Mouse (Mus musculus) hindbrain, postnatal 0 days (tissue): Measurements from ENCODE around the gene Ttll3. TPM values are rescaled to one million over a fixed set of nuclear protein-coding genes. Genes with fewer than 3 reads are reported as not detected.

ENCODE experiments used
- ATAC-seq: fragments of 200-750 bp; cut with Nextera tagmentation; 2 replicates; pipeline ENCODE4 v1.8.0; 2017; ENCODE audit warnings: mild to moderate bottlenecking, moderate TSS enrichment, moderate library complexity
- DNase-seq: peaks from one replicate; pipeline ENCODE4 v3.0.0-alpha.2; 2015; ENCODE audit warnings: low spot score
- H3K27ac ChIP-seq: fragments of 300-500 bp; sonication (generic); 2 replicates; pipeline ENCODE4 v1.5.1; 2014; ENCODE audit warnings: mild to moderate bottlenecking
- H3K27me3 ChIP-seq: fragments of 300-500 bp; sonication (generic); 2 replicates; pipeline ENCODE4 v1.6.1; 2014; ENCODE audit warnings: low read length, mixed read lengths; ENCODE audit not compliant: insufficient read depth
- H3K36me3 ChIP-seq: fragments of 300-500 bp; sonication (generic); 2 replicates; pipeline ENCODE4 v1.6.1; 2014; ENCODE audit warnings: low read length, mixed read lengths; ENCODE audit not compliant: insufficient read depth
- H3K4me1 ChIP-seq: fragments of 300-500 bp; sonication (generic); 2 replicates; pipeline ENCODE4 v1.6.1; 2014; ENCODE audit warnings: antibody characterized with exemption, low read length, mixed read lengths; ENCODE audit not compliant: insufficient read depth
- H3K4me2 ChIP-seq: fragments of 300-500 bp; sonication (generic); 2 replicates; pipeline ENCODE4 v1.6.1; 2014; ENCODE audit warnings: low read depth, mild to moderate bottlenecking, low read length, moderate library complexity, mixed read lengths
- H3K4me3 ChIP-seq: fragments of 300-500 bp; sonication (generic); 2 replicates; pipeline ENCODE4 v1.5.1; 2014; ENCODE audit warnings: low read length
- H3K9ac ChIP-seq: fragments of 300-500 bp; sonication (generic); replicated peaks from 2 replicates; pipeline ENCODE4 v1.6.1; 2014; ENCODE audit warnings: mild to moderate bottlenecking, low read length, moderate library complexity, mixed read lengths
- H3K9me3 ChIP-seq: fragments of 300-500 bp; sonication (generic); 2 replicates; pipeline ENCODE4 v1.6.1; 2016; ENCODE audit warnings: low read length, mixed read lengths
- CTCF ChIP-seq: IDR thresholded peaks from 2 replicates; pipeline ENCODE4 v1.5.1; 2016; ENCODE audit warnings: antibody characterized with exemption, control low read depth, low read depth
- WGBS: fragments of 180-500 bp; shearing (Covaris S2); extraction: QIAGEN DNeasy Blood & Tissue Kit; methylation state at CpG from one replicate; pipeline ENCODE4 v1.1.7; 2014; 5-methylcytosine and 5-hydroxymethylcytosine counted together
- microRNA-seq, 2 experiments: library from miRNA; unstranded; fragments of <30 nt; microRNA quantifications; one replicate each; pipeline ENCODE4; 2016
- polyA plus RNA-seq: library from polyadenylated mRNA; unstranded; fragments of >200 nt; fragmentation: Nextera tagmentation; extraction: Ambion mirVana; gene quantifications from 2 replicates; pipeline ENCODE4 v1.2.1, GENCODE M21; 2015
- total RNA-seq: library from RNA; depleted of rRNA; stranded (reverse); fragments of >200 nt; gene quantifications from 2 replicates; pipeline ENCODE4 v1.2.3, GENCODE M21; 2014; rRNA removed

Ttll3 gene
- total and polyA plus RNA-seq, 2 experiments from 2014 or later = 11.6 to 11.9 TPM

DNA sequence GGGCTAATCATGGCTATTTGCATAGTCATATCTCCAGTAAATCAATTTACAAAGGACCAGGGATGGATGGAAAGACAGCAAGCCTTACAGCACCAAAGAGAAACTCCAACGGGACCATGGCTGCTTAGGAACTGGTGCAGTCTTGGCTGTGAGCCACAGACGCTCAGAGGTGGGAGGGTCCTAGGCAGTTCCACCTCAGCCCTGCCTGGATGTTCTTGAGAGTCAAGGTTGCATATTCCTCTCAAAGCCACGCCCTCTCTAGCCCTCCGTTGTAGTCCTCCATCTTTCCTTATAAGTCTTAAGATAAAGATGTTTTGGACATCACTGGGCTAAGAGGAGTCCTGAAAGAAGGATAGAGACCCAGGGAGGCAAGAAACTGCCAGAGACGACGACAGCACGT, 75.0 kb downstream of the Ttll3 start:
- WGBS = 67% methylated on average over 7 of the region's 7 CpGs
- H3K4me3 ChIP-seq = no peak overlapping the region
- H3K9ac ChIP-seq = no peak overlapping the region
- no peaks in the 10 kb centered on the region for H3K36me3 ChIP-seq
- peaks cover 4% of the 10 kb centered on the region; the same call in 1 of the 2 replicates for H3K4me1 ChIP-seq
- DNase-seq (no peak), ATAC-seq (no peak)
- TF ChIP-seq CTCF = no peak
- no peak overlapping the region for H3K27ac ChIP-seq
- no peak overlapping the region for H3K4me2 ChIP-seq
- H3K27me3 ChIP-seq = 0 out of 2 replicates have a peak, but pooled peaks cover 3% of the 10 kb centered on the region
- H3K9me3 ChIP-seq = no peaks in the 10 kb centered on the region

Small RNA genes within 50 kb of the gene (microRNA-seq; reads per million reads assigned to microRNA genes)
- 0 reads per million in 2 experiments for gene Gm24387

Other genes with a start within 250 kb of the Ttll3 start
- gene Lhfpl4, start 193.9 kb upstream of the Ttll3 start, total RNA-seq = 64.9 and 72.9 TPM in 2 replicates
- 50.9 and 56.0 TPM in 2 replicates for gene Lhfpl4, start 193.9 kb upstream of the Ttll3 start, polyA plus RNA-seq
- gene Mtmr14, start 151.4 kb upstream of the Ttll3 start, total RNA-seq = 48.9 and 49.8 TPM in 2 replicates
- gene Mtmr14, start 151.4 kb upstream of the Ttll3 start, polyA plus RNA-seq = 29.1 and 34.8 TPM in 2 replicates
- gene Cpne9, start 107.0 kb upstream of the Ttll3 start, total RNA-seq = 4.2 and 16.9 TPM in 2 replicates
- 16.1 and 18.6 TPM in 2 replicates for gene Cpne9, start 107.0 kb upstream of the Ttll3 start, polyA plus RNA-seq
- 34.4 and 34.6 TPM in 2 replicates for gene Brpf1, start 82.1 kb upstream of the Ttll3 start, total RNA-seq
- gene Brpf1, start 82.1 kb upstream of the Ttll3 start, polyA plus RNA-seq = 12.3 and 12.8 TPM in 2 replicates
- 14.6 and 17.9 TPM in 2 replicates for gene Ogg1, start 62.3 kb upstream of the Ttll3 start, total RNA-seq
- gene Ogg1, start 62.3 kb upstream of the Ttll3 start, polyA plus RNA-seq = 8.6 and 8.9 TPM in 2 replicates
- 96.5 and 105 TPM in 2 replicates for gene Camk1, start 45.3 kb upstream of the Ttll3 start, total RNA-seq
- gene Camk1, start 45.3 kb upstream of the Ttll3 start, polyA plus RNA-seq = 109 and 111 TPM in 2 replicates
- gene Tada3, start 11.4 kb upstream of the Ttll3 start, total RNA-seq = 26.2 and 33.1 TPM in 2 replicates
- gene Tada3, start 11.4 kb upstream of the Ttll3 start, polyA plus RNA-seq = 57.5 and 61.8 TPM in 2 replicates
- 178 and 195 TPM in 2 replicates for gene Arpc4, start 11.1 kb upstream of the Ttll3 start, total RNA-seq
- gene Arpc4, start 11.1 kb upstream of the Ttll3 start, polyA plus RNA-seq = 475 and 479 TPM in 2 replicates
- 20.8 and 23.6 TPM in 2 replicates for gene Rpusd3, start 30.1 kb downstream of the Ttll3 start, total RNA-seq
- gene Rpusd3, start 30.1 kb downstream of the Ttll3 start, polyA plus RNA-seq = 24.2 and 27.3 TPM in 2 replicates
- gene Cidec, start 46.5 kb downstream of the Ttll3 start, total RNA-seq = not detected in 2 replicates
- not detected in 2 replicates for gene Cidec, start 46.5 kb downstream of the Ttll3 start, polyA plus RNA-seq
- 48.6 and 57.9 TPM in 2 replicates for gene Jagn1, start 53.3 kb downstream of the Ttll3 start, total RNA-seq
- gene Jagn1, start 53.3 kb downstream of the Ttll3 start, polyA plus RNA-seq = 80.2 and 82.3 TPM in 2 replicates
- gene Il17re, start 69.2 kb downstream of the Ttll3 start, total RNA-seq = 0.10 TPM in 1 of 2 replicates, not detected in the other
- 0.48 and 0.75 TPM in 2 replicates for gene Il17re, start 69.2 kb downstream of the Ttll3 start, polyA plus RNA-seq
- gene Il17rc, start 82.2 kb downstream of the Ttll3 start, total RNA-seq = 7.3 and 9.0 TPM in 2 replicates
- 5.2 and 7.0 TPM in 2 replicates for gene Il17rc, start 82.2 kb downstream of the Ttll3 start, polyA plus RNA-seq
- 41.6 and 51.1 TPM in 2 replicates for gene Creld1, start 94.0 kb downstream of the Ttll3 start, total RNA-seq
- 60.2 and 65.0 TPM in 2 replicates for gene Creld1, start 94.0 kb downstream of the Ttll3 start, polyA plus RNA-seq
- gene Prrt3, start 112.7 kb downstream of the Ttll3 start, total RNA-seq = 40.4 and 41.7 TPM in 2 replicates
- 15.7 and 15.8 TPM in 2 replicates for gene Prrt3, start 112.7 kb downstream of the Ttll3 start, polyA plus RNA-seq
- gene Emc3, start 142.4 kb downstream of the Ttll3 start, total RNA-seq = 81.0 and 86.8 TPM in 2 replicates
- gene Emc3, start 142.4 kb downstream of the Ttll3 start, polyA plus RNA-seq = 120 and 124 TPM in 2 replicates
- 3.8 and 4.5 TPM in 2 replicates for gene Fancd2, start 142.4 kb downstream of the Ttll3 start, total RNA-seq
- 2.1 and 2.7 TPM in 2 replicates for gene Fancd2, start 142.4 kb downstream of the Ttll3 start, polyA plus RNA-seq
- 0.54 TPM in 1 of 2 replicates, not detected in the other for gene Fancd2os, start 211.5 kb downstream of the Ttll3 start, total RNA-seq
- gene Fancd2os, start 211.5 kb downstream of the Ttll3 start, polyA plus RNA-seq = not detected in 2 replicates
- gene Brk1, start 215.5 kb downstream of the Ttll3 start, total RNA-seq = 179 and 211 TPM in 2 replicates
- gene Brk1, start 215.5 kb downstream of the Ttll3 start, polyA plus RNA-seq = 295 TPM in 2 replicates
- gene Vhl, start 234.7 kb downstream of the Ttll3 start, total RNA-seq = 95.7 and 95.9 TPM in 2 replicates
- 65.4 and 66.8 TPM in 2 replicates for gene Vhl, start 234.7 kb downstream of the Ttll3 start, polyA plus RNA-seq
- 12.1 and 13.9 TPM in 2 replicates for gene Irak2, start 249.2 kb downstream of the Ttll3 start, total RNA-seq
- gene Irak2, start 249.2 kb downstream of the Ttll3 start, polyA plus RNA-seq = 4.6 and 4.8 TPM in 2 replicates